Mouse (Mus musculus): ENCODE results near the gene Ybx2. TPM values are rescaled to one million over a fixed set of nuclear protein-coding genes. Genes with fewer than 3 reads are reported as not detected.

Ybx2 gene
- polyA plus RNA-seq, 1 experiment from 2014 or later: 3.3 TPM

DNA sequence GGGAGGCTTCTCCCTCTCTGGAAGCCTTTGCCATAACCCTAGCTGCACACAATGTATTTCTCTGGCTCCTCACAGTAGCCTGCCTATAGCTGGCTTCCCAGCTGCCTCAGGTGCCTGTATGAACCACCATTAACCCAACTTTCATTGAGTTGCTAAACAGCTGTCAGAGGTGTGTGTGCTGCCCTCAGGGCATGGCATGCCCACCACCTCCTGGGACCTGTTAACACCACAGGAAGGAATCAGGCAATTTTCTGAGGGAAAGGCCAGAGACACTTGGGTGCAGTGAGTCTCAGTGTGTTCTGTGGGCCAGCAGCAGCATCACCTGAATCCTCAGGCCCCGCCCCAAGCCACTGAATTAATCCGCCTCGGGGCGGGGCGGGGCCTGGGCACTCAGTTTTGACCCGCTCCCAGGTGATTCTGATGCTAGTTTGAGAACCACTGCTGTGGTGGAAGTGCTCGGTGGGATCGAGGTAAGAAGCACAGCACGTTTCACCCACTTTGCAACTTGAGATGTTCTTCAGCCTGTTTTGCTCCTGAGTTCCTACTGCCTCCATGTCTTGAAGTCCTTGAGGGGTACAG, 2.9 kb downstream of the Ybx2 start:
- Histone ChIP-seq H3K27me3 (replicated peaks) (peaks cover 9% of the 10 kb centered on the region; the same call in 1 of the 2 replicates), H3K4me2 (no peak overlapping the region), H3K9ac (no peak overlapping the region), H3K4me3 (replicated peaks) (no peak overlapping the region), H3K9me3 (no peaks in the 10 kb centered on the region), H3K27ac (no peak overlapping the region), H3K4me1 (peaks cover 39% of the 10 kb centered on the region), H3K36me3 (no peaks in the 10 kb centered on the region)
- no peak for ATAC-seq (ENCODE audit: insufficient read depth, low FRiP score, low read depth)
- WGBS: 29% methylated on average over 9 of the region's 9 CpGs

DNA sequence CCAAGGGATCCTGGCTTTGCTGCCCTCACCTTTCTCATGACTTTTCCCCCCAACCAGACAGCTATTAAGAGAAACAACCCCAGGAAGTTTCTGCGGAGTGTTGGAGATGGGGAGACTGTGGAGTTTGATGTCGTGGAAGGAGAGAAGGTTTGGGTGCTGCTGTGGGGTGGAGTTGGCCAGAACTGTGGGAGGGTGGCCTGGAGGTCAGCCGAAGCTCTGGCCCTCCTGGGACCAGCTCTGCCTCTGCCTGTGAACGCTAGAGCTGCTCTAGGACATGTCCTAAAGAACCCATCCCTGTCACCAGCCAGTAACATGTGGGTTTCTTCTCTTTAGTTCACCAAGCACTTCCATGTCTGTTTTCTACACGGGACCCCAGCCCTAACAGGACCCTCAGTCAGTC, 3.6 kb downstream of the Ybx2 start:
- Histone ChIP-seq H3K4me1 (peaks cover 36% of the 10 kb centered on the region), H3K4me2 (no peak overlapping the region), H3K4me3 (replicated peaks) (no peak overlapping the region), H3K9ac (no peak overlapping the region), H3K27ac (no peak overlapping the region), H3K9me3 (no peaks in the 10 kb centered on the region), H3K36me3 (no peaks in the 10 kb centered on the region), H3K27me3 (replicated peaks) (peaks cover 9% of the 10 kb centered on the region; the same call in 1 of the 2 replicates)
- 66% methylated on average over 5 of the region's 5 CpGs for WGBS
- ATAC-seq (ENCODE audit: insufficient read depth, low FRiP score, low read depth): no peak

DNA sequence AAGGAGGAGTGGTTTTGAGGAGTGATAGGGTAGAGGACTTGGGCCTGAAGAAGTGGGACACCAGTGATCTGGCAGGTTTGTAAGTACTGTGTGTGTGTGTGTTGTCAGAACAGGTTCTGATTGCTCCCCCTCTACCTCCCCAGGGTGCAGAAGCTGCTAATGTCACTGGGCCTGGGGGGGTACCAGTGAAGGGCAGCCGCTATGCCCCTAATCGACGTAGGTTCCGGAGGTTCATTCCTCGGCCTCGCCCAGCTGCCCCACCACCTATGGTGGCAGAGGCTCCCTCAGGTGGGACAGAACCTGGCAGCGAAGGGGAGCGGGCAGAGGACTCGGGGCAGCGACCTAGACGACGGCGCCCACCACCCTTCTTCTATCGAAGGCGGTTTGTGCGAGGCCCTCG, 4.1 kb downstream of the Ybx2 start:
- H3K9me3 ChIP-seq: no peaks in the 10 kb centered on the region
- H3K4me1 ChIP-seq: peaks cover 31% of the 10 kb centered on the region
- 93% methylated on average over 17 of the region's 17 CpGs for WGBS
- H3K9ac ChIP-seq: no peak overlapping the region
- no peak overlapping the region for H3K27ac ChIP-seq
- H3K4me2 ChIP-seq: no peak overlapping the region
- no peaks in the 10 kb centered on the region for H3K36me3 ChIP-seq
- no peak overlapping the region for H3K4me3 ChIP-seq (replicated peaks)
- ATAC-seq (ENCODE audit: insufficient read depth, low FRiP score, low read depth): no peak
- H3K27me3 ChIP-seq (replicated peaks): peaks cover 9% of the 10 kb centered on the region; the same call in 1 of the 2 replicates

DNA sequence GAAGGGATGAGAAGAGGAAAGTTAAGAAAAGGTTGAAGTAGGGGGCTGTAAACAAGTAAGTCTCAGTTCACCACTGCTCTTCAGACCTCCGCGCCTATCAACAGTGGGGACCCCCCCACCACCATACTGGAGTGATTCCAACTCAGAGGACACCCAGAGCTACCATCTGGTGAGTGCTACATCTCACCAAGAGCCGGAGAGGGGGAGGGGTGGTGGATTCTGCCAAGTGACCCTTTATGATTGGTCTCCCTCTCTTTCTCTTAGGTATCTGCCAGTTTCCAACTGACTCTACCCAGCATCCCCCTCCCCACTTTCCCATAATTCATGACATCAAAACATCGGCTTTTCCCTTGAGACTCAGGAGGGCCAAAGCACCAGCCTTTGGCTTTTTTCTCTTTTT, 5.4 kb downstream of the Ybx2 start:
- peaks cover 6% of the 10 kb centered on the region; the same call in 1 of the 2 replicates for H3K27me3 ChIP-seq (replicated peaks)
- H3K4me2 ChIP-seq: no peak overlapping the region
- peaks cover 27% of the 10 kb centered on the region for H3K4me1 ChIP-seq
- no peak for ATAC-seq (ENCODE audit: insufficient read depth, low FRiP score, low read depth)
- H3K9ac ChIP-seq: no peak overlapping the region
- no peak overlapping the region for H3K4me3 ChIP-seq (replicated peaks)
- H3K27ac ChIP-seq: no peak overlapping the region
- 80% methylated on average over 4 of the region's 4 CpGs for WGBS
- peaks cover 4% of the 10 kb centered on the region; the same call in 1 of the 2 replicates for H3K36me3 ChIP-seq
- H3K9me3 ChIP-seq: no peaks in the 10 kb centered on the region

DNA sequence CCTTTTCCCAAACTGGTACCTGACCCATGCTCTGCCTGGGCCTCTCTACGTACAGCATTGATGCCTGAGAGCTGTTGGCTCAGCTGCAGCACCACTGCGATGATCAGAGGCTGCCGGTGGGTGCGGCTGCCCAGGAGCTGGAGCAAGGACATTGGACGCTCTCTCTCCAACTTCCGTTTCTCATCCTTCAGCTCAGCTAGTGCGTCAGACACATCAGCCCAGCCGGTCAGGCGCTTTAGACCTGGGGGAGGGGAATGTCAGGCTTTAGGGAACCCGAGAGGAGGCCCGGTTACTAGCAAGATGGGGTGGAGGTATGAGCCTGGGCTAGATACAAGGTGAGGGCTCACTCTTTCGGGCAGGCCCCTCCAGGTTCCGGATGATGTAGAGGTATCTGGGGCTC, 9.6 kb downstream of the Ybx2 start:
- Histone ChIP-seq H3K36me3 (peaks cover 4% of the 10 kb centered on the region; the same call in 1 of the 2 replicates), H3K27me3 (replicated peaks) (no peaks in the 10 kb centered on the region), H3K4me3 (replicated peaks) (no peak overlapping the region), H3K9me3 (no peaks in the 10 kb centered on the region), H3K4me1 (peaks cover 28% of the 10 kb centered on the region), H3K9ac (no peak overlapping the region), H3K27ac (no peak overlapping the region), H3K4me2 (0 out of 2 replicates have a peak overlapping the region, but pooled peaks have one; percentile 8)
- ATAC-seq (ENCODE audit: insufficient read depth, low FRiP score, low read depth): no peak
- 66% methylated on average over 13 of the region's 13 CpGs for WGBS

DNA sequence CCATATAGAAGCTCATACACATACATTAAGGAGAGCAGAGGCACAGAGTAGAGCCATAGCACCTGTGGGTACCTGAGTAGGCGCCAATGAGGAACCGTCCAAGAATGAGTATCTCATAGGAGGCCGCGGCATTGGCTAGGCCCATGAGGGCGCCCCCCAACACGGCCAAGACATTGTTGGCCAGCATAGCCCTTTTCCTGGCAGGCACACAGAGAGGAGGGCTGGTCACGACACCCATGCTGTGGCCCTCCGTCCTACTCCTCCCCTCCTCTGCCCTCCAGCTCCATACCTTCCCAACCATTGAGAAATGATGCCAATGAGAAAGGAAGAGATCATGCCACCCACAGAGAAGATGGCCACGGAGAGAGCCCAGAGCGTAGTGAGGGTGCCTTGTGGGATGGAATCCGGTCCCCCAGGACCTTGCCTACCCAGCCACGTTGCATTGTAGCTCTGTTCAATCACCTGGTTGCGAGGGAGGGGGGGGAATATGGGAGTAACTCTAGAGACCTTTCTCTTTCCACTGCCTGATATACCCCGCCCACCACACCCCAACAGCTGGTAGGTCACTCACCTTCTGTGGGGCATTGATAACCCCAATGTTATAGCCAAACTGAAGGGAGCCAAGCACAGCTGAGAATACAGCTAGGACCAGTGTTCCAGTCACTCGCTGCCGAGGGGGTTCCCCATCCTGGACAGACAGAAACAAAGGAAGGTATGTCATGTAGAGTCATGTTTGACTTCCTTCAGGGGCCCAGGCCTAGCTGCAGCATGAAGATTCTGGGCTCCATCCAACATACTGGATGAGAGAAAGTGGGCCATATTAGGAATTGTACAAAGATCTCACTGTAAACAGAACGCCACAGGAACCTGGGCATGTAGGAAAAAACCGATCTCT, 10.6 kb downstream of the Ybx2 start:
- Histone ChIP-seq H3K4me3 (replicated peaks) (peak overlapping the region; percentile 58), H3K36me3 (peaks cover 4% of the 10 kb centered on the region; the same call in 1 of the 2 replicates), H3K27me3 (replicated peaks) (no peaks in the 10 kb centered on the region), H3K4me1 (peaks cover 28% of the 10 kb centered on the region), H3K9ac (no peak overlapping the region), H3K27ac (peak overlapping the region; percentile 90), H3K9me3 (no peaks in the 10 kb centered on the region), H3K4me2 (peak overlapping the region; percentile 85)
- 84% methylated on average over 18 of the region's 18 CpGs for WGBS
- ATAC-seq (ENCODE audit: insufficient read depth, low FRiP score, low read depth): peak; percentile 36; the same call in 1 of the 2 replicates

DNA sequence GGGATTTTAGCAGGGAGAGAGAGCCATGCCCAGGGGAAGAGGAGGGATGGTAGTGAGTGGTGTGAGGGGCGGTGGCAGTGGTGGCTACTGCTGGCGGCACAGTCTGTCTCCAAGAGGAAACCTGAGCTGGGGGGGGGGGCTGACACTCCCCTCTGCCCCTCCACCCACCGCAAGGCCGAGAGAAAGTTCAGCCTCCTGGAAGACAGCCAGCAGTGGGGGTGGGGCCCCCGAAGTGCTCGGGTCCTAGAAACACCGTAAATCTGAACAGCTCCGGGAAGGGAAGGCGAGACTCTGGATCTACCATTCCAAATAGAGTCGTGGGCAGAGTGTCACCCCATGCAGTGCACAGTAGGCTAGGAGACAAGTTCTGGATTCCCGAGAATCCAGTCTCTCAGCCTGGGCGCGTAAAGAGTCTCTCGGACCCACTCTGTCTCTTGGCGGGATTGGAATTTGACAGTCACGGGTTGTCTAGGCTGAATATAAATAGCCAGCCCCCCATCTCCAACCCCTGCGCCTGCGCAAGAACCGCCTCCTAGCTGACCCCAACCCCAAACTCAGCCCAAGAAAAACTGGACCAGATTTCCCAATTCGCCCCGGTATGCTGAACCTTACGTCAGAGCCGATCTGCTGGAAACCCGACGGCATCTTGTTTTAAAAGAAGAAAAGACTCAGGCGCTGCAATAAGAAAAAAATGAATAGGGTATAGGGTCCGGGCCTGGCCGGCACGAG, 11.9 kb downstream of the Ybx2 start:
- H3K27me3 ChIP-seq (replicated peaks): no peaks in the 10 kb centered on the region
- H3K4me1 ChIP-seq: peaks cover 28% of the 10 kb centered on the region

DNA sequence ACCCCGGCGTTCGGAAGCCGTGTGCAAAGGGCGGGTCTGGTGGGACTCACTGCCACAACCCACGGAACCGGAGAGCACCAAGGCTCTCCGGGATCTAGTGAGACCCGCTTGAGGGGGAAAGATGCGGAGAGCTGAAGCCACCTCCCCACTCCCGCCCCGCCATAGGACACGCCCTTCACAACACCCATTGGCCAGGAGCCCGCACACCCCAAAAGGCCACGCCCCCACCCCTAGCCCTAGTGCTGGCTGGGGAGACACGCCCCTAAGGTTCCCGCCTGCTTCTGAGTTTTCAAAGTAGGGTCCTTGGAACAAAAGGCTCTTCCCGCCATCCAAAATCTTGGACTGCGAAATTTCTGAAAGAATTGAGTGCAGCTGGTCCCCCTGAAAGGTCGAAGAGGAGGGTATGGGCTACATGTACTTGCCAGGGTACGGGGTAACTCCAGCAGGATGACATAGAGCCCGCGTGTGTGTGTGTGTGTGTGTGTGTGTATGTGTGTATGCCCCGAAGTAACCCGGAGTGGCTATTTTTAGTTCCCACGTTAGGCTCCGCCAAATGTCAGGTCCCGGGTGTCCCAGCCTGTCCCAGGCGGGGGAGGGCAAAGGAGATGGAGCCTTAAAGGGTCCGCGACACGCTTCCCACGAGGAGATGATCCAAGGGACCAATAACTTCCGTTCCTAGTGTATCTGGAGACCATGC, 12.6 kb downstream of the Ybx2 start, which contains the start of gene Slc2a4:
Gene Slc2a4, minus strand, starts transcription at position 123 of the 697 bp plus-strand sequence.
- H3K9ac ChIP-seq: peak within 1 kb of the TSS; percentile 37
- peaks cover 4% of the 10 kb centered on the region; the same call in 1 of the 2 replicates for H3K36me3 ChIP-seq
- H3K4me3 ChIP-seq (replicated peaks): peak within 1 kb of the TSS; percentile 58
- H3K27me3 ChIP-seq (replicated peaks): no peaks in the 10 kb centered on the region
- H3K4me1 ChIP-seq: peaks cover 28% of the 10 kb centered on the region
- peak; percentile 91 for ATAC-seq (ENCODE audit: insufficient read depth, low FRiP score, low read depth)
- H3K9me3 ChIP-seq: no peaks in the 10 kb centered on the region
- WGBS: under 1% methylated on average over 34 of the region's 34 CpGs
- peak within 1 kb of the TSS; percentile 85 for H3K4me2 ChIP-seq
- peak within 1 kb of the TSS; percentile 90 for H3K27ac ChIP-seq

More for the DNA sequence above, 11.9 kb downstream of the Ybx2 start:
- WGBS: 5% methylated on average over 29 of the region's 29 CpGs
- H3K9ac ChIP-seq: peak overlapping the region; percentile 37
- peak; percentile 19; the same call in 1 of the 2 replicates for ATAC-seq (ENCODE audit: insufficient read depth, low FRiP score, low read depth)
- H3K27ac ChIP-seq: peak overlapping the region; percentile 90
- H3K4me3 ChIP-seq (replicated peaks): peak overlapping the region; percentile 58
- peaks cover 4% of the 10 kb centered on the region; the same call in 1 of the 2 replicates for H3K36me3 ChIP-seq
- peak overlapping the region; percentile 85 for H3K4me2 ChIP-seq
- H3K9me3 ChIP-seq: no peaks in the 10 kb centered on the region

DNA sequence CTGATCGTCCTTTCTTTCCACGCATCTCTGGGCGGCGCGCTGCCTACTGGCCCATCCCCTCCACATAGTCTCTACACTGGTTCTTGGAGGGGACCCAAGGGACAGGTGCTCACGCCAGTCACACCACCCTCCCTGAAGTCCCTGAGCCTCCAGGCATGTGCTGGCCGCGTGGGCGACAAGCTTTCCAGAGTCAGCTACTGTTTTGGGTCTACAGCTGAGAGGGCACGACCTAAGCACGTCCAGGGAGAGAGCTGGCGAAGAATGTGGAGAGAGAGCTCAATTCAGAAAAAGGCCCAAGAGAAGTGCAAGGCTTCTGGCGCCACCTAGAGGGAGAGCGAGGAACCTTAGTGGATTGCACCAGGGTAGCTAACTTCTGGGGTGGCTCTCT, 13.2 kb downstream of the Ybx2 start:
- Histone ChIP-seq H3K4me1 (peaks cover 28% of the 10 kb centered on the region), H3K27me3 (replicated peaks) (no peaks in the 10 kb centered on the region), H3K9me3 (no peaks in the 10 kb centered on the region), H3K27ac (peak overlapping the region; percentile 77), H3K36me3 (peaks cover 4% of the 10 kb centered on the region; the same call in 1 of the 2 replicates), H3K4me3 (replicated peaks) (peak overlapping the region; percentile 58), H3K9ac (0 out of 2 replicates have a peak overlapping the region, but pooled peaks have one; percentile 22), H3K4me2 (peak overlapping the region; percentile 85)
- 0% methylated on average over 14 of the region's 14 CpGs for WGBS
- peak; percentile 19; the same call in 1 of the 2 replicates for ATAC-seq (ENCODE audit: insufficient read depth, low FRiP score, low read depth)

DNA sequence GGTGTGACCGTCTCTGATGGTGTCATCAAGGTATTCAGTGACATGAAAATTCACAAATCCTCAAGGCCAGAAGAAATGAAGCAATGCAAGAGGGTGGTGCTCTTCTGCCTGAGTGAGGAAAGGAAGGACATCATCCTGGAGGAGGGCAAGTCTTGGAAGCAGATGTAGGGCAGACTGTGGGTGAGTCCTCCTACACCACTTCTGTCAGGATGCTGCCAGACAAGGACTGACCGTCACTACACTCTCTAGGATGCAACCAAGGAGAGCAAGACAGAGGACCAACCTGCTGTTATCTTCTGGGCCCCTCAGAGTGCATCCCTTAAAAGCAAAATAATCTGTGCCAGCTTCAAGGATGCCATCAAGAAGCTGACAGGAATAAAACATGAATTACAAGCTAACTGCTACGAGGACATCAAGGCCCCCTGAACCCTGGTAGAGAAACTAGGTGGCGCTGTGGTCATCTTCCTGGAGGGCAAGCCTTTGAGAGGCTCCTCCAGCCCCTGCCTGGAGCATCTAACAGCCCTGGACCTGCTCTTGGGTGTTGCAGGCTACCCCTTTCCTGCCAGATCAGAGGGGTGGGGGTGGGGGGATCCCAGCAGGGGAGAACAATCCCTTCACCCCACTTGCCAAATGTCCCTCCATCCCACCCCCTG, 15.3 kb downstream of the Ybx2 start:
- no peaks in the 10 kb centered on the region for H3K36me3 ChIP-seq
- H3K27ac ChIP-seq: no peak overlapping the region
- no peak for ATAC-seq (ENCODE audit: insufficient read depth, low FRiP score, low read depth)
- no peak overlapping the region for H3K4me3 ChIP-seq (replicated peaks)
- no peak overlapping the region for H3K9ac ChIP-seq
- H3K27me3 ChIP-seq (replicated peaks): no peaks in the 10 kb centered on the region
- H3K9me3 ChIP-seq: no peaks in the 10 kb centered on the region
- 41% methylated on average over 4 of the region's 4 CpGs for WGBS
- H3K4me2 ChIP-seq: no peak overlapping the region
- peaks cover 21% of the 10 kb centered on the region for H3K4me1 ChIP-seq

DNA sequence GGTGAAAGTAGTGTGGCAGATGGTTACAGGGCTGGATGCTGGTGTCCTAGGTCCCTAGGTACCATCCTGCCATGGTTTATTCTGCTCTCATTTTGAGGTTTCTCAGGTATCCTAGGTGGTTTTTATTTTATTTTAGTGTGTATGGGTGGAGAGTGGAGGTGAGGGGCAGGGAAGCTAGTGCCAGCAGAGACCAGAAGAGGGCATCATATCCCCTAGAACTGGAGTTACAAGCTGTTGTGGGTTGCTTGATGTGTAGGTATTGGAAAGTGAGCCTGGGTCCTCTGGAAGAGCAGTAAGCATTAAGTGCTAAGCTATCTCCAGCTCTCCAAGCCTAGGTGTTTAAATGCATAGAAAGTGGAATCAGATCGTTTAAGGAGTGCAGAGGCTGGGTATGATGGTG, 16.7 kb downstream of the Ybx2 start:
- 41% methylated on average over 1 of the region's 1 CpGs for WGBS
- ATAC-seq (ENCODE audit: insufficient read depth, low FRiP score, low read depth): no peak

More for the DNA sequence above, 16.7 kb downstream of the Ybx2 start:
- Histone ChIP-seq H3K36me3 (no peaks in the 10 kb centered on the region), H3K27me3 (replicated peaks) (no peaks in the 10 kb centered on the region), H3K9ac (no peak overlapping the region), H3K4me1 (peaks cover 14% of the 10 kb centered on the region), H3K4me2 (no peak overlapping the region), H3K9me3 (no peaks in the 10 kb centered on the region), H3K27ac (no peak overlapping the region), H3K4me3 (replicated peaks) (no peak overlapping the region)
